Mouse (Mus musculus) embryonic facial prominence, embryonic 10.5 days (tissue): ENCODE data around the gene Kmt5a. TPM values are rescaled to one million over a fixed set of nuclear protein-coding genes. Genes with fewer than 3 reads are reported as not detected.
"Not testable (repeated sequence)": the region's sequence is repeated elsewhere in the genome, so short reads cannot be mapped to it uniquely, and the experiment has no call there.

Experiments used
- DNase-seq: peaks from one replicate; pipeline ENCODE4 v3.0.0-alpha.2; 2017; ENCODE audit warnings: low spot score
- H3K27ac ChIP-seq: fragments of 300-500 bp; sonication (generic); replicated peaks from 2 replicates; pipeline ENCODE4 v1.5.1; 2016; ENCODE audit warnings: mild to moderate bottlenecking
- H3K27me3 ChIP-seq: fragments of 300-500 bp; sonication (generic); replicated peaks from 2 replicates; pipeline ENCODE4 v1.6.1; 2016; ENCODE audit warnings: low read depth, mild to moderate bottlenecking; ENCODE audit not compliant: poor library complexity, severe bottlenecking
- H3K36me3 ChIP-seq: fragments of 300-500 bp; sonication (generic); replicated peaks from 2 replicates; pipeline ENCODE4 v1.6.1; 2016; ENCODE audit warnings: mild to moderate bottlenecking, moderate library complexity
- H3K4me1 ChIP-seq: fragments of 300-500 bp; sonication (generic); 2 replicates; pipeline ENCODE4 v1.6.1; 2016
- H3K4me3 ChIP-seq: fragments of 300-500 bp; sonication (generic); 2 replicates; pipeline ENCODE4 v1.5.1; 2016; ENCODE audit warnings: mild to moderate bottlenecking, moderate library complexity
- H3K9me3 ChIP-seq: fragments of 300-500 bp; sonication (generic); 2 replicates; pipeline ENCODE4 v1.6.1; 2016; ENCODE audit warnings: mild to moderate bottlenecking
- whole genome bisulfite sequencing: fragments of 180-500 bp; shearing (Covaris S2); methylation state at CpG from one replicate; pipeline ENCODE4 v1.1.7; 2016; 5-methylcytosine and 5-hydroxymethylcytosine counted together
- polyA plus RNA-seq: library from polyadenylated mRNA; unstranded; fragments of >200 nt; fragmentation: Nextera tagmentation; extraction: Ambion mirVana; gene quantifications from 2 replicates; pipeline ENCODE4 v1.2.1, GENCODE M21; 2016

The Kmt5a gene
- polyA plus RNA-seq, 1 experiment from 2014 or later = 48.5 TPM

DNA sequence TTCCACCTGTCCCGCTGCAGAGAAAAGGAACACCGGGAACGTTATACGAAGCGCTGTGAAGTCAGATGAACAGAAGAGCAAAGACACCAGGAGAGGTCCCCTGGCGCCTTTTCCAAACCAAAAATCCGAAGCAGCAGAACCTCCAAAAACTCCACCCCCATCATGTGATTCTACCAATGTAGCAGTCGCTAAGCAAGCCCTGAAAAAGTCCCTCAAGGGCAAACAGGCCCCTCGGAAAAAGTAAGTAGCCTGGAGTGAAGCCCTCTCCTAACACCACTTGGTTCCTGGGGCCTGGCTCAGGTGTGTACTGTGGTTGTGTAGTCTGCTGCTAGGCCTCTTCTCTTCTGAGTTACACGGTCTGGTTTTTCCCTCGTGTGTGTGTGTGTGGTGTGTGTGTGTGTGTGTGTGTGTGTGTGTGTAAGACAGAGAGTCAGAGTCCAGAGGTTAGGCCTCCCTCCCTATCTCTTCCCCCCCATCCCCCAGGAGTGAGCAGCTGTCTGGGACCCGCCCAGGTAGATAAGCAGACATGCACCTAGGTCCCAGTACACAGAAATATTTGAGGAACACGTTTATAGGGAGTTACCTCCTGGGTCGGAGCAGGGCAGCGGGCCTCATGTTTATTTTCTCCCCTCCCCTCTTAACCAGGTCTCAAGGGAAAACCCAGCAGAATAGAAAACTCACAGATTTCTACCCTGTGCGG is 11.1 kb downstream of the Kmt5a start:
- H3K36me3 ChIP-seq = peaks cover 94% of the 10 kb centered on the region

GRCm38 (mm10) chr5:124452494-124453228 is 12.9 kb downstream of the Kmt5a start:
- Histone ChIP-seq H3K27ac (no peak overlapping the region), H3K4me1 (peaks cover 19% of the 10 kb centered on the region), H3K9me3 (no peaks in the 10 kb centered on the region), H3K27me3 (no peaks in the 10 kb centered on the region), H3K36me3 (peaks cover 100% of the 10 kb centered on the region), H3K4me3 (no peak overlapping the region)
- no peak for DNase-seq
- 84% methylated on average over 15 of the region's 15 CpGs for WGBS

More for the DNA sequence above, 11.1 kb downstream of the Kmt5a start:
- Histone ChIP-seq H3K27me3 (no peaks in the 10 kb centered on the region), H3K27ac (no peak overlapping the region), H3K9me3 (no peaks in the 10 kb centered on the region), H3K4me3 (no peak overlapping the region), H3K4me1 (peaks cover 33% of the 10 kb centered on the region)
- no peak for DNase-seq
- WGBS = 89% methylated on average over 16 of the region's 16 CpGs

GRCm38 (mm10) chr5:124453339-124454081 is 13.8 kb downstream of the Kmt5a start:
- Histone ChIP-seq H3K36me3 (peaks cover 100% of the 10 kb centered on the region), H3K4me3 (no peak overlapping the region), H3K9me3 (no peaks in the 10 kb centered on the region), H3K27ac (no peak overlapping the region), H3K4me1 (peaks cover 15% of the 10 kb centered on the region), H3K27me3 (no peaks in the 10 kb centered on the region)
- no peak for DNase-seq
- WGBS = 89% methylated on average over 13 of the region's 13 CpGs

- H3K4me3 ChIP-seq = no peak overlapping the region
- 78% methylated on average over 1 of the region's 1 CpGs for WGBS
- no peaks in the 10 kb centered on the region for H3K27me3 ChIP-seq
- H3K4me1 ChIP-seq = peaks cover 9% of the 10 kb centered on the region; the same call in 1 of the 2 replicates
- H3K27ac ChIP-seq = no peak overlapping the region
- H3K9me3 ChIP-seq = no peaks in the 10 kb centered on the region
- no peak for DNase-seq
- H3K36me3 ChIP-seq = peaks cover 100% of the 10 kb centered on the region
These were observed 14.3 kb downstream of the Kmt5a start for GRCm38 (mm10) chr5:124454082-124454419.

DNA sequence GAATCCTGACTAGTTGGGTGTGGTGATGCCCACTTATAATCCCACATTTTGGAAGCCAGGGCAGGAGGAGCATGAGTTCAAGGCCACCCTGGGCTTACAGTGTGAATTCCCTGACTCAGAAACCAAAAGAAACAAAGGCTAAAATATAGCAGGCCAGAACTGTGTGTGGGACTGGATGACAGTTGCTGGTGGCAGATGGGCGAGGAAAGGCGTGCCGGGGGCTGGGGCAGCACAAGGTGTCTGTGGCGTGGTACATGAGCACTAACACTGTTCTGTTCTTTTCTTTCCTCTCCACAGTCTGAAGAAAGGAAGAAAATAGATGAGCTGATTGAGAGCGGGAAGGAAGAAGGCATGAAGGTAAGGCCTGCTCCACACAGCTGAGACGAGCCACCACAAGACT is 17.0 kb downstream of the Kmt5a start:
- Histone ChIP-seq H3K27me3 (no peaks in the 10 kb centered on the region), H3K27ac (no peak overlapping the region), H3K4me1 (0 out of 2 replicates have a peak, but pooled peaks cover 3% of the 10 kb centered on the region), H3K9me3 (no peaks in the 10 kb centered on the region), H3K36me3 (peaks cover 100% of the 10 kb centered on the region), H3K4me3 (no peak overlapping the region)
- 96% methylated on average over 6 of the region's 6 CpGs for WGBS
- DNase-seq = no peak

DNA sequence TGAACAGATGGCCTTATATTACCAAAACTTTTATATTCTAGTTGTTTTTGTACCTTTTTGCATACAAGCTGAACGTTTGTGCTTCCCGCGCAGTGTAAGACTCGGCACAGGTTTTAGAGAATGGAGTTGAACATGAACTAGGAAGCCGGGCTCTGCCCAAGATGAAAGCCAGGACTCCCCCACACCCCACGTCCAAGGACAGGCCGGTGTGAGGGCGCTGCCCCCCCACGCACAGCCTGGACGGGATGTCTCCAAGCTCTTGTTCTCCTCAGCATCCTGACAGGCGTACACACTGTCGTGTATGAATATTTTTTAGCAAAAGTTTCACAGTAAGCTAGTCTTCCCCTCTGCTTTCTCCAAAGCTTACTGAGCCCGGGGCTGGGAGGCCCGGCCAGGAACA is 21.2 kb downstream of the Kmt5a start:
- H3K9me3 ChIP-seq, H3K4me3 ChIP-seq, DNase-seq, H3K27me3 ChIP-seq, H3K27ac ChIP-seq, H3K4me1 ChIP-seq: not testable (repeated sequence)
- H3K36me3 ChIP-seq = peaks cover 82% of the 10 kb centered on the region
- WGBS = 94% methylated on average over 14 of the region's 14 CpGs

DNA sequence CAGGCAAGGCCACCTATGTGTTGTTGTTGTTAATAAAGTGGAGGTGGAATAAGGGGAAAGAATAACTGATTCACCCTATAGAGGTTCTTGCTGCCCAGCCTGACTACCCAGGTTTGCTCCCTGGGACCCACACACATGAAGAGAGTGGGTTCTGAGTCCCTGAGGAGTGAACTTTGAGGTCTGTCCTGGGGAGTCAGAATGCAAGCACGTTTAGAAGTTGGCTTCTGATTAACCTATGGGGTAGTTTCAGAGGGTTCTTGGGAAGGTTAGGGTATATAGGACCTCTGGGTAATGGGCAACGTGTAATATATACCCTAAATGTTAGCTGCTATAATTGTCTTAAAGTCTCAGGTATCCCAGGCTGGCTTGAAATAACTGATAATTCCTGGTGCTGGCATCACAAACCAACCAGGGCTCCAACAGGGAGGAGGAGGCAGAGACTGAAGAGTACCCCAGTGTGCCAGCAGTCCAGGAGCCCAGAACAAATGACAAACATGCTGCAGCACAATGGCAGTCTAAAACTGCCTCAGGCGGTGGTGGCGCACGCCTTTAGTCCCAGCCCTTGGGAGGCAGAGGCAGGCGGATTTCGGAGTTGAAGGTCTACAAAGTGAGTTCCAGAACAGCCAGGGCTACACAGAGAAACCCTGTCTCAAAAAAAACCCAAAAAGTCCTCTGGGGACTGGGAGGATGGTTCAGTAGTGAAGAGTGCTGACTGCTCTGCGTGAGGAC is 22.7 kb downstream of the Kmt5a start:
- 87% methylated on average over 8 of the region's 8 CpGs for WGBS
- Histone ChIP-seq H3K36me3 (peaks cover 81% of the 10 kb centered on the region), H3K9me3 (no peaks in the 10 kb centered on the region), H3K27ac (no peak overlapping the region), H3K4me3 (no peak overlapping the region), H3K27me3 (no peaks in the 10 kb centered on the region), H3K4me1 (no peaks in the 10 kb centered on the region)
- DNase-seq = no peak

DNA sequence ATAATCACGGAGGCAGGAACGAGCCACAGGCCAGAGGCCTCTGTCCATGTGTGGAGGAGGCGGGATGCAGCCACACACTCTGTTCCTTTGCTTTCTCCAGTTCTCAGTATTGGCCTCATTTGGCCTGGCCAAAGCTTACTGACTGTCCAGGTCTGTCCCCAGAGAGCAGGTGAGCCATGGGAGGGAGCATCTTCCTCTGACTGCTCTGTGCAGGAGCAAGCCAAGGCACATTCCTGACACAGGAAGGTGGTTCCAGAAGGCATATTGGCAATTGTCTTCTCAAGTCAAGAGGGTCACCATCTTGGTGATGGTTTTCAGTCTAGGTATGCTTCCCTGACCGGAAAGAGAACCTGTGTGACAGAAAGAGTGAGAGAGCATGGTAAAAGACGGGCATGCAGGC is 23.7 kb downstream of the Kmt5a start:
- Histone ChIP-seq H3K9me3 (no peaks in the 10 kb centered on the region), H3K27ac (no peak overlapping the region), H3K4me1 (no peaks in the 10 kb centered on the region), H3K36me3 (peaks cover 81% of the 10 kb centered on the region), H3K27me3 (no peaks in the 10 kb centered on the region), H3K4me3 (no peak overlapping the region)
- no peak for DNase-seq
- WGBS = 91% methylated on average over 5 of the region's 5 CpGs

DNA sequence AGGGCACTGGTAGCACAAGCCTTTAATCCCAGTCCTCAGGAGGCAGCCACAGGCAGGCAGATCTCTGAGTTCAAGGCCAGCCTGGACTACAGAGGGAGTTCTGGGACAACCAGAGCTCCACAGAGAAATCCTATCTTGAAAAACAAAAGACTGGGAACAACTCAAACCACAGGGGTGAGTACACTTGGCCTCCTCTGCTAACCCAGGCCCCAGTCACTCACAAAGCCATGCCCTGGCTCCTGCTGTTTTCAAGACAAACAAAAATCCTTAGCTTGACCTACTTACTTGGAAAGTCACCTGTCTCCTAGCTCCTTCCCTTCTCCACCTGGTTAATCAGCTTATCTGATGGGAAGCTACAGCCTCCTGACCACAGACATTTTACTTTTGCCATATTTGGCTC is 25.2 kb downstream of the Kmt5a start:
- Histone ChIP-seq H3K4me1 (no peaks in the 10 kb centered on the region), H3K4me3 (no peak overlapping the region), H3K36me3 (peaks cover 81% of the 10 kb centered on the region), H3K27me3 (no peaks in the 10 kb centered on the region), H3K9me3 (no peaks in the 10 kb centered on the region), H3K27ac (no peak overlapping the region)
- DNase-seq = no peak

- DNase-seq = no peak
- Histone ChIP-seq H3K36me3 (peaks cover 59% of the 10 kb centered on the region), H3K4me1 (no peaks in the 10 kb centered on the region), H3K4me3 (no peak overlapping the region), H3K9me3 (no peaks in the 10 kb centered on the region), H3K27ac (no peak overlapping the region), H3K27me3 (no peaks in the 10 kb centered on the region)
- WGBS = 88% methylated on average over 1 of the region's 1 CpGs
These were observed 28.0 kb downstream of the Kmt5a start for GRCm38 (mm10) chr5:124467766-124468165.

- Histone ChIP-seq H3K27me3 (no peaks in the 10 kb centered on the region), H3K4me3 (no peak overlapping the region), H3K9me3 (no peaks in the 10 kb centered on the region), H3K27ac (no peak overlapping the region), H3K36me3 (peaks cover 53% of the 10 kb centered on the region), H3K4me1 (no peaks in the 10 kb centered on the region)
- no peak for DNase-seq
- 94% methylated on average over 7 of the region's 7 CpGs for WGBS
These were observed 28.6 kb downstream of the Kmt5a start for GRCm38 (mm10) chr5:124468365-124468764.

GRCm38 (mm10) chr5:124469486-124469885 is 29.8 kb downstream of the Kmt5a start:
- H3K9me3 ChIP-seq = no peaks in the 10 kb centered on the region
- H3K36me3 ChIP-seq = peaks cover 55% of the 10 kb centered on the region
- H3K27me3 ChIP-seq = no peaks in the 10 kb centered on the region
- H3K4me3 ChIP-seq = no peak overlapping the region
- H3K4me1 ChIP-seq = no peaks in the 10 kb centered on the region
- no peak for DNase-seq
- H3K27ac ChIP-seq = no peak overlapping the region
- 91% methylated on average over 6 of the region's 6 CpGs for WGBS
